Mouse (Mus musculus) liver, embryonic 14.5 days (tissue): ENCODE results near the gene Vps16. TPM values are rescaled to one million over a fixed set of nuclear protein-coding genes. Genes with fewer than 3 reads are reported as not detected.

Experiments
- ATAC-seq: fragments of 200-750 bp; cut with Nextera tagmentation; 2 replicates; pipeline ENCODE4 v1.8.0; 2017; ENCODE audit warnings: moderate number of reproducible peaks, mild to moderate bottlenecking, moderate library complexity; ENCODE audit not compliant: insufficient read depth
- DNase-seq, 3 experiments: peaks; one replicate each; pipeline ENCODE4 v3.0.0-alpha.2; 2012 to 2013; ENCODE audit warnings: low read depth in 3 of 3, low spot score in 3 of 3
- H3K27ac ChIP-seq: fragments of 300-500 bp; sonication (generic); 2 replicates; pipeline ENCODE4 v1.5.1; 2014; ENCODE audit warnings: moderate library complexity, mild to moderate bottlenecking, control low read depth, inconsistent platforms
- H3K27me3 ChIP-seq: fragments of 300-500 bp; sonication (generic); 2 replicates; pipeline ENCODE4 v1.6.1; 2014; ENCODE audit warnings: mild to moderate bottlenecking, low read length, moderate library complexity; ENCODE audit not compliant: control insufficient read depth, insufficient read depth
- H3K36me3 ChIP-seq: fragments of 300-500 bp; sonication (generic); replicated peaks from 2 replicates; pipeline ENCODE4 v1.6.1; 2014; ENCODE audit warnings: low read depth; ENCODE audit not compliant: control insufficient read depth, insufficient read depth
- H3K4me1 ChIP-seq, 2 experiments: fragments of 200-500 bp in 1 of 2; fragments of 300-500 bp in 1 of 2; sonication (generic) in 1 of 2; replicated peaks; 2 replicates each; pipeline ENCODE4 v1.6.1; 2012 to 2014; ENCODE audit warnings: antibody characterized with exemption in 1 of 2, inconsistent platforms in 1 of 2, low read length in 1 of 2; ENCODE audit not compliant: control insufficient read depth in 2 of 2, insufficient read depth in 2 of 2
- H3K4me2 ChIP-seq: fragments of 300-500 bp; sonication (generic); 2 replicates; pipeline ENCODE4 v1.6.1; 2014; ENCODE audit warnings: low read depth, mild to moderate bottlenecking, control low read depth, moderate library complexity
- H3K4me3 ChIP-seq, 2 experiments: fragments of 200-500 bp in 1 of 2; fragments of 300-500 bp in 1 of 2; sonication (generic) in 1 of 2; 2 replicates each; pipeline ENCODE4 v1.5.1; 2012 to 2014; ENCODE audit warnings: low read depth in 2 of 2, low read length in 2 of 2, mild to moderate bottlenecking in 2 of 2, control low read depth in 1 of 2, inconsistent platforms in 1 of 2, moderate library complexity in 1 of 2; ENCODE audit not compliant: insufficient read depth in 1 of 2
- H3K9ac ChIP-seq: fragments of 300-500 bp; sonication (generic); replicated peaks from 2 replicates; pipeline ENCODE4 v1.6.1; 2014; ENCODE audit warnings: mild to moderate bottlenecking, control low read depth, moderate library complexity
- H3K9me3 ChIP-seq: fragments of 300-500 bp; sonication (generic); 2 replicates; pipeline ENCODE4 v1.6.1; 2016; ENCODE audit warnings: low read length, mixed read lengths; ENCODE audit not compliant: control insufficient read depth
- CTCF ChIP-seq: IDR thresholded peaks from 2 replicates; pipeline ENCODE4 v1.5.1; 2016; ENCODE audit warnings: antibody characterized with exemption, low read depth, control low read depth
- EP300 ChIP-seq: IDR thresholded peaks from 2 replicates; pipeline ENCODE4 v1.6.1; 2016; ENCODE audit warnings: antibody characterized with exemption, low read depth
- WGBS: fragments of 180-500 bp; shearing (Covaris S2); extraction: QIAGEN DNeasy Blood & Tissue Kit; methylation state at CpG from one replicate; pipeline ENCODE4 v1.1.7; 2014; ENCODE audit not compliant: insufficient replicate concordance; 5-methylcytosine and 5-hydroxymethylcytosine counted together
- polyA plus RNA-seq, 2 experiments: library from polyadenylated mRNA; depleted of rRNA in 1 of 2; stranded (reverse) in 1 of 2; unstranded in 1 of 2; fragments of >200 nt; fragmentation: Nextera tagmentation in 1 of 2; extraction: Ambion mirVana in 1 of 2; gene quantifications; 2 replicates each; pipeline versions ENCODE4 v1.2.1 to v1.2.3; 2012 to 2014

Gene Vps16
- polyA plus RNA-seq, 2 experiments: 26.8 to 38.3 TPM

DNA sequence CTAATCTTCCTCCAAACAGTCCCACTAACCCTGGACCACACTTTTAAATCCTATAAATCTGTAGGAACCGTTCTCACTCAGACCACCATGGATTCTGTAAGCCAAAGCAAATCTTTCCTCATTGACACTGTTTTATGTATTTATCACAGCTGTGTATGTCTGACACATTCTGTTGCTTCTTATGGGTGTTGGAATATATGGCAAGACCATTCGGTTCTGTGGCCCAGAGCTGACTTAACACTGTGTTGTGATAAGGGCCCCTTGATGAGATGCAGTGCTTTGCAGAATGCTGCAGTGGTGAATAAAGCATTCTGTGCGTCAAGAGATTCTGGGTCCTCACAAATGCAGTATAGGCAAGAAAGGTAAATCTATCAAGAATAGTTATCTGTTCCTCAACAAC, 8.0 kb downstream of the Vps16 start:
- ATAC-seq (no peak), DNase-seq (no peak)
- Histone ChIP-seq H3K4me1 (peaks cover 2 to 3% of the 10 kb centered on the region in 2 experiments; a peak in 2 of 4 replicates), H3K27me3 (no peaks in the 10 kb centered on the region), H3K27ac (no peak overlapping the region), H3K36me3 (peaks cover 8% of the 10 kb centered on the region), H3K4me2 (no peak overlapping the region), H3K9me3 (no peaks in the 10 kb centered on the region), H3K4me3 (no peak overlapping the region), H3K9ac (no peak overlapping the region)
- WGBS: 70% methylated on average over 3 of the region's 3 CpGs
- no peak for TF ChIP-seq EP300
- TF ChIP-seq CTCF: no peak

- no peaks in the 10 kb centered on the region for H3K27me3 ChIP-seq
- peaks cover 8% of the 10 kb centered on the region for H3K36me3 ChIP-seq
- no peak overlapping the region for H3K4me2 ChIP-seq
- 19% methylated on average over 4 of the region's 4 CpGs for WGBS
- DNase-seq (peak in 1 of 3 experiments; percentile 45), ATAC-seq (peak; percentile 23; the same call in 1 of the 2 replicates)
- TF ChIP-seq EP300 (no peak), CTCF (peak; percentile 76)
- no peaks in the 10 kb centered on the region for H3K9me3 ChIP-seq
- no peak overlapping the region for H3K9ac ChIP-seq
- H3K27ac ChIP-seq: no peak overlapping the region
- no peak overlapping the region for H3K4me3 ChIP-seq
- H3K4me1 ChIP-seq: peaks cover 2 to 3% of the 10 kb centered on the region in 2 experiments; a peak in 1 of 4 replicates
Measured at GRCm38 (mm10) chr2:130433152-130433551, 9.0 kb downstream of the Vps16 start.

- no peak overlapping the region for H3K27ac ChIP-seq
- ATAC-seq: no peak
- H3K9me3 ChIP-seq: no peaks in the 10 kb centered on the region
- no peak overlapping the region for H3K9ac ChIP-seq
- H3K4me3 ChIP-seq: no peak overlapping the region
- WGBS: 73% methylated on average over 1 of the region's 1 CpGs
- TF ChIP-seq CTCF (no peak), EP300 (no peak)
- H3K27me3 ChIP-seq: no peaks in the 10 kb centered on the region
- H3K36me3 ChIP-seq: peaks cover 24% of the 10 kb centered on the region
- H3K4me1 ChIP-seq: peaks cover under 1 to 4% of the 10 kb centered on the region in 2 experiments; a peak in 1 of 4 replicates
- DNase-seq: no peak
- no peak overlapping the region for H3K4me2 ChIP-seq
Measured at GRCm38 (mm10) chr2:130436769-130437168, 12.6 kb downstream of the Vps16 start.

- no peak for ATAC-seq
- no peak overlapping the region for H3K4me2 ChIP-seq
- TF ChIP-seq EP300 (no peak), CTCF (no peak)
- H3K27ac ChIP-seq: no peak overlapping the region
- peaks cover 7 to 9% of the 10 kb centered on the region in 2 experiments; a peak in 3 of 4 replicates for H3K4me1 ChIP-seq
- no peak for DNase-seq
- no peaks in the 10 kb centered on the region for H3K27me3 ChIP-seq
- H3K36me3 ChIP-seq: peaks cover 40% of the 10 kb centered on the region
- no peak overlapping the region for H3K4me3 ChIP-seq
- no peak overlapping the region for H3K9ac ChIP-seq
- no peaks in the 10 kb centered on the region for H3K9me3 ChIP-seq
- WGBS: 74% methylated on average over 3 of the region's 3 CpGs
Measured at GRCm38 (mm10) chr2:130438861-130439260, 14.7 kb downstream of the Vps16 start.

GRCm38 (mm10) chr2:130439840-130440480, 15.8 kb downstream of the Vps16 start:
- Histone ChIP-seq H3K9me3 (no peaks in the 10 kb centered on the region), H3K36me3 (peaks cover 43% of the 10 kb centered on the region), H3K27ac (no peak overlapping the region), H3K4me3 (no peak overlapping the region), H3K9ac (no peak overlapping the region), H3K27me3 (no peaks in the 10 kb centered on the region), H3K4me2 (no peak overlapping the region), H3K4me1 (peaks cover 7 to 9% of the 10 kb centered on the region in 2 experiments; a peak in 3 of 4 replicates)
- DNase-seq: no peak
- no peak for ATAC-seq
- TF ChIP-seq EP300: no peak
- no peak for TF ChIP-seq CTCF
- WGBS: 71% methylated on average over 4 of the region's 4 CpGs
